Mouse (Mus musculus): ENCODE measurements around the gene Fam227b. TPM values are rescaled to one million over a fixed set of nuclear protein-coding genes. Genes with fewer than 3 reads are reported as not detected.

Gene Fam227b
- polyA plus RNA-seq (2012): not detected in 2 replicates

DNA sequence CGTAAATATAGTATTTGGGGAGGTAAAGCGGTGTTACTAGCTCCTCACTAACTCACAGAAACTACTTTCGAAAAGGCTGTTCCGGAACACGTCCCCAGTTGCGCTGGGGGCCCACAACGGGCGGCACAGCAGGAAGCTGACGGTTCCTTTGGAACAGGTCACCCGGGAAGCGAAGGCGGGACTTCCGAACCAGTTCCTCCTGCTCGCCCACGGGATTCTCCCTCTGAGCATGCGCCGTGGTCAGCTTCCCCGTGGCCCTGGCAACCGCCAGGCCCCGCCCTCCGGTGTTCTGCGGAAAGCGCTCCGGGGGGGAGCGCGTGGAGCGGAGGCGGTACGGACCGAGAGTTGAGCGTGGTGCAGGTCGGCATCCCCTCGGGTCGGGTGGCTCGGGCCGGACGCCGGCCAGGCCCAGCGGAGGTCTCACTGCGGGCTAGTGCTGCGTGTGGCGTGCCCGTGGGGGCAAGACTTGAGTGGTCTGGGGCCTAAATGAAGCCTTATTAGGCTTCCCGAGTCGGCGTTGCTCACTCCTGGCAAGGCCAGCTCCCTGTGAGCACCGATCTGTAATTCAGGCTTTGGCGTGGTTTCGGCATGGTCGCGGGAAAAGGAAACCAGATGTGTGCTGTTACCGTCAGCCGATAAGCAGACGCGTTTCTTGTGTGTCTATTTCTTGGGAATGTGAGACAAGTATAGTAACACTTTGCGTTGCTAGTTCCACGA, at the start of gene Fam227b, which contains the start of gene Dtwd1:
TSS of gene Fam227b (minus strand) at position 150 of the 717 bp plus-strand sequence.
TSS of gene Dtwd1 (plus strand) at position 287 of the 717 bp plus-strand sequence.
- no peak for TF ChIP-seq GATA1 (IDR thresholded peaks at IDR 0.05; ENCODE audit: low read length)

DNA sequence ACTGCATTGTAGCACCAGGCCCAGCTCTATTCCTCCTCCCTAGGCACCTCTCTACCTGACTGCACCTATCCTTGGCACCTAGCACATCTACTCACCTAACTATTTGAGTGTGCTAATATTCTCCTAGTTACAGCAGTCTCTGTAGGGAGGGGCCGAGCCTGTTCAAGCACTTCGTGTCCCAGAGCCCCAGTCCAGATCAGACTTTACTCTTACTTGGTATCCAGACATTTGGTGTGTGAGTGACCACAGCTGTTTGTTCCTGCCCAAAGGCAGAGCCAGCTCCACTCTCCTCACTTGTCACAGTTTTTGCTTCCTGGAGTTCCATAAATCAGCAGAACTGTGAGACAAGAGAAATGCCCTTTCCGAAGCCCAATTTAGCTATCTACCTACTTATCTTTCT, 47.2 kb upstream of the Fam227b start:
- no peak for TF ChIP-seq GATA1 (IDR thresholded peaks at IDR 0.05; ENCODE audit: low read length)

DNA sequence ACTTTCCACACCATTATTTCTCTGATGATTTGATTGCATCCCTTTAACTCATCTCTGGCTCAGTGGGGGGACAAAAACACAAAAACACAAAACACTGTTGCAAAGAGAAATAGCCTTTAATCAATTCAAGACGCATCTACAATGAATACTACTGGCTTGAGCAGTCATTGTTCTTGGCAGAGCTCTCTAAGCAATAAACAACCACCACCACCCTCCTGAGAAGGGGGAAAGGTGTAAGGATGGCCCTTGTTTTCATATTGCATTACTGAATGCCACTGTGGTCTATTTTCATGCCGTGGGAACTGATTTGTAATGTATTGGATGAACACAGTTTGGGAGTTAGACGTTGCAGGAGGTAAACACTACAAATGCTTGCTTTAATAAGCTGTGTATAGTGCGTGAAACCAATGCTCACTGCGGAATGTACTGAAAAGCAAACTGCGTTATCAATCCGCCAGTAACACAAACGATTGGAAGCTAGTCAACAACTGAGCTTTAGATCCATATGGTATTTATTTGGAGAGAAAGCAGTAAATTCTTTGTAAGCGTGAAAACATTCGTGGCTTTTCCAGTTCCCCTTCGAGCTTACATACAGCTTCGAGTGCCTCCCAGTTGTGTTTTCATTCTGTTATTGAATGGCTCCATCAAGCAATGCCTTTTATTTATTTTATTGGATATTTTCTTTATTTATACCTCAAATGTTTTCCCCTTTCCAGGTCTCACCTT, 44.0 kb upstream of the Fam227b start:
- no peak for TF ChIP-seq GATA1 (IDR thresholded peaks at IDR 0.05; ENCODE audit: low read length)

DNA sequence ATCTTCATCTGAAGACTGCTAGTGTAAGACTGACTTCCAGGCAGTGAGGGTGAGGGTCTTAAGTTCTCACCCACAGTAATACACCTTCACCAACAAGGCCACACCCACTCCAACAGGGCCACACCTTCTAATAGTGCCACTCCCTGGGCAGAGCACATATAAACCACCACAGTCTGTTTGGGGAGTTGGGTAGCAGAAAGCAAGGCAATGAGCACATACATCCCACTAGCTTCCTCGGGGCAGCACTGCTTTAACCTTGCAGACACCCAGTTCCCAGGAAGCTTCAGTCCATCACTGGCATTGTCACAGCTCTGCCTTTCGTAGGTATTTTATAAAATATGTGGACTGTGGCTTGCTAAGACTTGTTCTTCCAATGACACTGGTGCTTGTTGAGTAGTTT, 40.3 kb upstream of the Fam227b start:
- no peak for TF ChIP-seq GATA1 (IDR thresholded peaks at IDR 0.05; ENCODE audit: low read length)

DNA sequence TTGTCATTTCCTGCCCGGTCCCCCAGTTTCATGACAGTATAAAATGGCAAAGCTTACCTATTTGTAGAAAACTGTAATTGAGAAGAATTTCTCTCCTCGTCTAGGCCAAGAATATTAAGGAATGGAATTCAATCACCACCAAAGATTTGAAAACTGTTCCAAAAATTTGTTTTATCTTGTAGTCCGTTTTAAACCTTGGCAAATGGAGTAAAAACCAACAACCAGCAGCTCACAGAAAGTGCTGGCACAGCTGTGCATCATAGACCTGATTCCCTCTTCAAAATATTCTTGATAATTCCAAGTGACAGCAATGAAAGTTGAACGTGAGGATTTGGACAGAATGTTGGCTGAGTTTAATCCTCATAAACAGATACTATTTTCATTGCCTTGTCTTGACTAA, 39.5 kb upstream of the Fam227b start:
- TF ChIP-seq GATA1 (IDR thresholded peaks at IDR 0.05; ENCODE audit: low read length): no peak

DNA sequence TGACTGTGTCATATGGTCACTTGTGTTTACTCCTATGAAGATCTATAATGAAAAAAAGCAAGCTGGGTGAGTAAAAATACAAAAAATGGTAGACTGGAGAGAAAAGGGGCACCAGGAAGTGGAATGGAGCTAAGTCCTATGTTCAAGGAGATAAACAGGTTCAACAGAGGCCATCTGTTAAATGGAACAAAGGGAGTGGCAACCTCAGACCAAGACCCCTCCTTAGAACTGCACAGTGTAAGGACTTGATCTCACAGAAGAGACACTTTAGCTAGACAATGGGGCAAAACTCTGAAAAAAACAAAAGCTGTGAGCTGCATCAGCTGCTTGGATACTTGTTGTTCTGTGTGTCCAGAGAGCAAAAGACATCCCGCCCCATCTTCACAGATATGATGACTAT, 19.6 kb upstream of the Fam227b start:
- no peak for TF ChIP-seq GATA1 (IDR thresholded peaks at IDR 0.05; ENCODE audit: low read length)

DNA sequence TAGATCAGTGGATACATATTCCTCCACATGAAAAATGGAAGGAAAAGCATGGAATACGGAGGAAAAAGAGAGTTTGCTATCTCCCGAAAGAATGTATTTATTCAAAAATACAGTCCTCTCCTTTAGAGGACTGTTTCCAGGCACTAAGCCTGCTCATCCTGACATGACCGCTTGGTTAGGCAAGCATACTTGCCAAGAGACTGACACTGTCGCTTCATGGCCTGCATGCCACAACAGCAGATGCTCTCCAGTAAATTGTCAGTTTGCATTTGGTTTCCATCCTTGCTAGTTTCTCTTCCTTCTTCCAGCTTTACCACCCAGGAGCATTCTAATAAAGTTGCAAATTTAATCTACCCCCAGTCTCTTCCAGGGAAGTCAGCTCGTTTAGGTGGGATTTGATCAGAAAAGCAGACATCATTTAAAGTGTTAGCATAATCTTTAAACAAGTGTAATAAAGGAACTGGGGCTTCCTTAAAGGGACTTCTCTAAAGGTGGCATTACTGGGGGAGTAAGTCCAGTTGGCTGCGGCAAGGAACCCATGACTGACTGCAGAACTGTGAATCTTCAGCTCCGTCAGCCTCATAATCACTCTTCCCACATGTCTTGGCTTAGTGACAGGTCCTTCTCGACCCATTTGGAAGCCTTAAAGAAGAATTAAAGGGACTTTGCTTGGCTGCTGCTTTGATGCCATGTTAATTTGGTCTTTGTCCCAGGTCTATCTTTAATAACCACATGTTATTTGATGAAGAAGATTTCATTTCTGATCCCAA, 15.2 kb upstream of the Fam227b start:
- TF ChIP-seq GATA1 (IDR thresholded peaks at IDR 0.05; ENCODE audit: low read length): no peak

DNA sequence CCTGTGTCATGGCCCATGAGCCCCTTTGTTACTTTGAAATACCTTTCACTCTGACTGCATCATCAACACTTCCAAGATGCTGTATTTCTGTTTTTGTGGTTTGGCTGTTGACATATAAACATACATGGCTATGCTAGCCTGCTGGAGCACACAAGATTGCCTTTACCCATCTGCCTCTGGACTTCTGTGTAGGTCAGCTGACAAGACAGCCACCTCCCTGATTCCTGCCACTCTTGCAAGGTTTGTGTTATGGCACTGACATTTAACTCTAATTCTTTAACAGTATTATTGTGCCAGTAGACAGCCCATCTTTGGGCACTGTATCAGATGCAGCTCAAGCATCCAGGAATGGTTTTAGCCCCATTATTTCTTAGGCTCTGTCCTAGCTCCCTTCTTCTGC, 14.5 kb upstream of the Fam227b start:
- no peak for TF ChIP-seq GATA1 (IDR thresholded peaks at IDR 0.05; ENCODE audit: low read length)

DNA sequence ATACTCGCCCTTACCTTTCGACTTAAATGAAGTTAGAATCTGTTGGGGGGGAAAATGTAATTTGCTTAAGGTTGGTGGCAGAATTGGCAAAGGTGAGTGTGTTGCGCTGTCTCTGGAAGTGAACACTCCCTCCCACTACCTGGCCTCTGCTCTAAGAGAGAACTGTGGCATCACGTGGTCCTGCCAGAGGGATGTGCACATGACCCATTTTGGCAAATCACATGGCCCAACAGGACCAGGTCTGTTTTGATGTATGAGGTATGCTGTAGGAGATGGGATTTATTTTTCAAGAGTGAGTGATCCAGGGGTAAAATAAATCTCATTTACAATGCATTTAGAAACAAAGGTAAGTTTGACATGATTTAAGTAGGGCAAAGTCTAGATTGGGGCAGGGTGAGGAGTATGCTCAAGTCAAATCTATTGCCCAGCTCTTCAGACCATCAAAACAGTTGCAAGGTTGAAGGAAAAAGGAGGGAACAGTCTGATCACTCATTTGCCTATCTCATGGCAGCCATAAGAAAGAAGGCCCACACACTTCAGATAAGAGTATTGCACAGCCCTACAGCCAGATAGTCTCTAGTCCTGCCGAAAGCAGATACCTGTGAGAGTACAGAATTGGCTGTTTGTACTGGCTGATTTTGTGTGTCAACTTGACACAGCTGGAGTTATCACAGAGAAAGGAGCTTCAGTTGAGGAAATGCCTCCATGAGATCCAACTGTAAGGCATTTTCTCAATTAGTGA, 13.6 kb upstream of the Fam227b start:
- peak; percentile 95 for TF ChIP-seq GATA1 (IDR thresholded peaks at IDR 0.05; ENCODE audit: low read length)

DNA sequence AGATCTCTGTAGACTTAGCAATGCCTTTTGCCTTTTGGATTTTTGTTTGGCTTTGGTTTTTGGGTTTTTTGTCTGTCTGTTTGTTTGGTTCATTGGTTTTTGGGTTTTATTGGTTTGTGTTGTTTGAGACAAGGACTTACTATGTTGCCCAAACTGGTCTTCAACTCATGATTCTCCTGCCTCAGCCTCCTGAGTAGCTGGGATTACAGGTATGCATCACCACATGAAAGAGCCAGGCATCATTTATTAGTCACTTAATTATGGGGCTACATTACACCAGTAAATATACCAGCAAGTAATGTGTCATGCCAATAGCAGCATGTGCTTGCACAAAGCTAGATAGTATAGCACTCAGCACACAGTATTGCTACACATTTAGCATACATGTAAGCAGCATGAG, 4.1 kb downstream of the Fam227b start:
- no peak for TF ChIP-seq GATA1 (IDR thresholded peaks at IDR 0.05; ENCODE audit: low read length)

DNA sequence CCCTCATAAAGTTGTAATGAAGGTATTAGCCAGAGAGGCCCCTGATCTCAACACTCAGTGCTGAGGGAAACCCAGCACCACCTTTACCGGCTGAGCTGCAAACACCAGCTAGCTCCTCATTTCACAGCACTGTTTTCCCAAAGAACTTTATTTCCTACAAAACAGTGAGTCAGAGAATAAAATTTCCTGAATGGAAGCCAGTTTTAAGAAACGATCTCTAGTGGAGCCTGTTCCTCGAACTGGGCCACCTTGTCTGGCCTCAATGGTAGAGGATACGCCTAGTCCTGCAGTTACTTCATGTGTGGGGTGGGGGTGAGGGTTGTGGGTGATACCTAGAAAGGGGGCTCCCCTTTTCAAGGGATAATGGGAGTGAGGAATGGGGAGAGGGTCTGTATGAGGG, 57.2 kb downstream of the Fam227b start:
- TF ChIP-seq GATA1 (IDR thresholded peaks at IDR 0.05; ENCODE audit: low read length): no peak

DNA sequence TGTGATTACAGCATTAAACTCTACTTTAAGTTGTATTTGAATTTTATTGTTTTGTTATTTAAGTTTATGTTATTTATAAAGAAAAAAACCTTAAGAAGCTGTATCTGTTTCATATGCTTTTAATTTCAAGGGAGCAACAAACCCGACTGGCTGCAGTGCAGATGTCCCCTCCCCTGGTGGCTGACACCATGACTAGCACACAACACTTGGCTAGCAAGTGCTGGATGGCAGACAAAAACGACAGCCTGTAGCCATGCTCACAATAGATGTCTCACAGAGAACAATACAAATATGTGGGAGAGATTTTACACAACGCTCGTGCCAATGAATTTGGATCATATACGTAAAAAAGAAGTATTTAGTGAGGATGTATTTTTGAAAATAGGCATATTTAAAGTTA, 61.4 kb downstream of the Fam227b start:
- TF ChIP-seq GATA1 (IDR thresholded peaks at IDR 0.05; ENCODE audit: low read length): no peak

DNA sequence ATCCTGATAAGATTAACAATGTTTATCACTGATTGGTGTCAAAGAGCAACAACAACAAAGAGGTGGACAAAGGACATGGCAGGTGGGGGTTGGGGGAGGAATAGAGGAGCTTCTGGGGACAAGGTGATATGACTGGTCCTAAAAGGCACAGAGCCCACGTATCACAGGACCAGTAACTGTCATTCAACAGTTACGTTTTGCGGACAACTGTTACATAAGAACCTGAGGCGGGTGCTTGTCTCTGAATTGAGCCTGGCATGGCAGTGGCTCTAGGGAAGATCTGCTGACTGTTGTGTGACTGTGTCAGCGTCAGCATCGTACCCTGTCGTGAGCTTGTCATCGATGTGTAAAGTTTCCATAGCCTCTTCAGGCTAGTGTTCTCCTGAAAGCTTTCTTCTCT, 65.6 kb downstream of the Fam227b start:
- no peak for TF ChIP-seq GATA1 (IDR thresholded peaks at IDR 0.05; ENCODE audit: low read length)

DNA sequence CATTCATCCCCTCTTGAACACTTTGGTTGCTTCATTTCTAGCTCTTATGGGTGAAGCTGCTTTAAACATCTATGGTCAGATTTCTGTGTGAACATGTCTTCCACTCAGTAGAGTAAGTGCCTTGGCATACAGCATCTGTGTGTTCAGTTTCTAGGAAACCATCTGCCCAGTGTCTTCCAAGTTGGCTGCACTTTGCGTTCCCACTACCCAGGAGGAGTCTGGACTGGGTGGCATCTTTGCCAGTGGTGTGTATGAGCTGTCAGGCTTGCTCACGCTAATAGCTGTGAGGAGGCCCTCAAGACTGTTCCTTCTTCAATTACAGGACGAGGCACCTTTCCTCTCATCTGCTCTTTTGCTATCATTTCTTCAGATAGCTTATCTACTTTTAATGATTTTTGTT, 67.5 kb downstream of the Fam227b start:
- TF ChIP-seq GATA1 (IDR thresholded peaks at IDR 0.05; ENCODE audit: low read length): no peak

DNA sequence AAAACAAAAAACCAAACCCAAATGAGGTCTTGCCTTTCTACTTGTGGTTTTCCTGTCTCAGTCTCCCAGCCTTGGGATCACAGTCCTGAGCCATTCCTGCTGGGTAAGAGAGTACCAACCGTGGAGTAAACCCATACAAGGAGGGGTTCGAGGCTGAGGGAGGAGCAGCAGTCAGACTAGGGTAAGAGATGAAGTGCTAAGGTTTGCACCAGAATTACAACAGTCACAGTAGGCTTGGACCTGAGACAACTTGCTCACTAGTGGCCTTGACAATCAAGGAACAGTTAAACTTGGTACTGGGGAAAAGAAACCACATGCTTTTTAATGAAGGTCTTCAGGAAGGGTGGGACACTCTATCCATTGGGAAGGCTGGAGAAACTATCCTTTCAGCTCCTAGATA, 72.7 kb downstream of the Fam227b start:
- TF ChIP-seq GATA1 (IDR thresholded peaks at IDR 0.05; ENCODE audit: low read length): no peak

DNA sequence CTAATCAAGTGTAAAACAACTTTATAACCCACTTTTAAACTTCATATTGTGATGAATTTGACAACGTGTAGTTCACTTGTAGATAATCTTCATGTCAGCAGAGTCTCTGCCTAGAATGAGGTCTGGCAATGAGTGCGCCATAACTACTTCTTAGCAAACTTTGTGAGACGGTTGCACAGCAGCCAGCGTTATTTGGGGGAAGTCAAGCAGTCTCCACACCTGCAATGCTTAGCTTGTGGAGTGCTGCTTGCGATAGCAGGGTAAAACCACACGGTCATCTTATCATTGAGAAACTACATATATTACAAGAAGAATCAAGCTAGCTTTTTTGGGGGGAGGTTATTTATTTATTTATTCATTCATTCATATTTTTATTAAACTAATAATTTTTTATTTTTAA, 75.3 kb downstream of the Fam227b start:
- no peak for TF ChIP-seq GATA1 (IDR thresholded peaks at IDR 0.05; ENCODE audit: low read length)
